Mouse (Mus musculus) heart, embryonic 14.5 days (tissue): ENCODE measurements at regions not wholly inside any gene's neighbourhood (a gene's known extent, or its start where the extent isn't known, plus 50 kb on each side); places are given as distances from the start of the nearest gene placed in this dataset.

Source experiments
- ATAC-seq: fragments of 200-750 bp; cut with Nextera tagmentation; 2 replicates; pipeline ENCODE4 v1.8.0; 2017; ENCODE audit warnings: low read depth, moderate TSS enrichment; ENCODE audit not compliant: insufficient number of reproducible peaks, insufficient read depth, low FRiP score
- H3K27ac ChIP-seq, 2 experiments: fragments of 200-500 bp in 1 of 2; fragments of 300-500 bp in 1 of 2; sonication (generic) in 1 of 2; replicated peaks in 1 of 2; 2 replicates each; pipeline ENCODE4 v1.5.1; 2012 to 2014; ENCODE audit warnings: low read depth in 2 of 2, low read length in 2 of 2, control low read depth in 1 of 2, mild to moderate bottlenecking in 1 of 2, mixed read lengths in 1 of 2; ENCODE audit not compliant: control insufficient read depth in 1 of 2, insufficient read depth in 1 of 2
- H3K27me3 ChIP-seq: fragments of 300-500 bp; sonication (generic); 2 replicates; pipeline ENCODE4 v1.6.1; 2014; ENCODE audit warnings: mild to moderate bottlenecking, low read length, control low read depth; ENCODE audit not compliant: control insufficient read depth, insufficient read depth
- H3K36me3 ChIP-seq: fragments of 300-500 bp; sonication (generic); 2 replicates; pipeline ENCODE4 v1.6.1; 2014; ENCODE audit warnings: mild to moderate bottlenecking, control low read depth, low read length, mixed read lengths; ENCODE audit not compliant: control insufficient read depth, insufficient read depth
- H3K4me1 ChIP-seq, 2 experiments: fragments of 200-500 bp in 1 of 2; fragments of 300-500 bp in 1 of 2; sonication (generic) in 1 of 2; 2 replicates each; pipeline ENCODE4 v1.6.1; 2012 to 2014; ENCODE audit warnings: low read length in 2 of 2, control low read depth in 1 of 2, mixed read lengths in 1 of 2; ENCODE audit not compliant: control insufficient read depth in 2 of 2, insufficient read depth in 2 of 2
- H3K4me2 ChIP-seq: fragments of 300-500 bp; sonication (generic); 2 replicates; pipeline ENCODE4 v1.6.1; 2014; ENCODE audit warnings: mild to moderate bottlenecking, low read length
- H3K4me3 ChIP-seq, 2 experiments: fragments of 200-500 bp in 1 of 2; fragments of 300-500 bp in 1 of 2; sonication (generic) in 1 of 2; 2 replicates each; pipeline ENCODE4 v1.5.1; 2012 to 2014; ENCODE audit warnings: low read length in 2 of 2, mild to moderate bottlenecking in 2 of 2, control low read depth in 1 of 2, low read depth in 1 of 2, moderate library complexity in 1 of 2; ENCODE audit not compliant: control insufficient read depth in 1 of 2, insufficient read depth in 1 of 2
- H3K9ac ChIP-seq: fragments of 300-500 bp; sonication (generic); 2 replicates; pipeline ENCODE4 v1.6.1; 2014; ENCODE audit warnings: mild to moderate bottlenecking, low read length
- H3K9me3 ChIP-seq: fragments of 300-500 bp; sonication (generic); 2 replicates; pipeline ENCODE4 v1.6.1; 2016; ENCODE audit warnings: low read length, control low read depth; ENCODE audit not compliant: control insufficient read depth
- WGBS: fragments of 180-500 bp; shearing (Covaris S2); extraction: QIAGEN DNeasy Blood & Tissue Kit; methylation state at CpG from one replicate; pipeline ENCODE4 v1.1.7; 2014; 5-methylcytosine and 5-hydroxymethylcytosine counted together

- WGBS = 53% methylated on average over 4 of the region's 4 CpGs
- Histone ChIP-seq H3K4me1 (peaks cover 20 to 29% of the 10 kb centered on the region in 2 experiments), H3K4me2 (no peak overlapping the region), H3K4me3 (no peak overlapping the region), H3K27ac (peak overlapping the region; percentile 68 to 75), H3K36me3 (no peaks in the 10 kb centered on the region), H3K9ac (no peak overlapping the region), H3K9me3 (no peaks in the 10 kb centered on the region), H3K27me3 (no peaks in the 10 kb centered on the region)
- no peak for ATAC-seq
Measured at GRCm38 (mm10) chr15:94024126-94024730, 428.5 kb upstream of the Prickle1 start.

- Histone ChIP-seq H3K27ac (peak overlapping the region; percentile 12 to 68; a peak in 2 of 4 replicates), H3K36me3 (no peaks in the 10 kb centered on the region), H3K4me3 (no peak overlapping the region), H3K9ac (no peak overlapping the region), H3K27me3 (no peaks in the 10 kb centered on the region), H3K4me2 (no peak overlapping the region), H3K9me3 (no peaks in the 10 kb centered on the region), H3K4me1 (peaks cover 20 to 29% of the 10 kb centered on the region in 2 experiments)
- 55% methylated on average over 4 of the region's 4 CpGs for WGBS
- no peak for ATAC-seq
Measured at GRCm38 (mm10) chr15:94023501-94023900, 427.8 kb upstream of the Prickle1 start.

- Histone ChIP-seq H3K4me1 (peaks cover 4 to 5% of the 10 kb centered on the region in 2 experiments; a peak in 1 of 4 replicates), H3K9ac (no peak overlapping the region), H3K27ac (no peak overlapping the region), H3K36me3 (no peaks in the 10 kb centered on the region), H3K4me2 (no peak overlapping the region), H3K4me3 (no peak overlapping the region), H3K27me3 (no peaks in the 10 kb centered on the region), H3K9me3 (no peaks in the 10 kb centered on the region)
- no peak for ATAC-seq
- WGBS = 69% methylated on average over 9 of the region's 9 CpGs
Measured at GRCm38 (mm10) chr15:94017814-94018213, 422.1 kb upstream of the Prickle1 start.

GRCm38 (mm10) chr15:94011499-94011898 lies 415.8 kb upstream of the Prickle1 start:
- Histone ChIP-seq H3K9me3 (no peaks in the 10 kb centered on the region), H3K27me3 (no peaks in the 10 kb centered on the region), H3K9ac (no peak overlapping the region), H3K4me1 (peaks cover 7 to 9% of the 10 kb centered on the region in 2 experiments), H3K4me3 (no peak overlapping the region), H3K27ac (no peak overlapping the region), H3K36me3 (no peaks in the 10 kb centered on the region), H3K4me2 (no peak overlapping the region)
- ATAC-seq = no peak
- 20% methylated on average over 4 of the region's 4 CpGs for WGBS

- H3K4me1 ChIP-seq = peaks cover 9 to 10% of the 10 kb centered on the region in 2 experiments
- no peak overlapping the region for H3K9ac ChIP-seq
- 77% methylated on average over 5 of the region's 5 CpGs for WGBS
- no peak for ATAC-seq
- no peak overlapping the region for H3K4me2 ChIP-seq
- no peaks in the 10 kb centered on the region for H3K36me3 ChIP-seq
- no peaks in the 10 kb centered on the region for H3K9me3 ChIP-seq
- no peaks in the 10 kb centered on the region for H3K27me3 ChIP-seq
- no peak overlapping the region for H3K4me3 ChIP-seq
- H3K27ac ChIP-seq = no peak overlapping the region
Measured at GRCm38 (mm10) chr15:94006082-94006481, 410.4 kb upstream of the Prickle1 start.

- Histone ChIP-seq H3K9ac (no peak overlapping the region; the same call in 1 of the 2 replicates), H3K4me1 (peaks cover 9 to 10% of the 10 kb centered on the region in 2 experiments), H3K27me3 (no peaks in the 10 kb centered on the region), H3K9me3 (no peaks in the 10 kb centered on the region), H3K27ac (no peak overlapping the region), H3K4me3 (no peak overlapping the region), H3K36me3 (no peaks in the 10 kb centered on the region), H3K4me2 (peak overlapping the region; percentile 26)
- 19% methylated on average over 4 of the region's 4 CpGs for WGBS
- ATAC-seq = no peak
Measured at GRCm38 (mm10) chr15:94004911-94005310, 409.2 kb upstream of the Prickle1 start.

- Histone ChIP-seq H3K36me3 (no peaks in the 10 kb centered on the region), H3K27ac (no peak overlapping the region), H3K27me3 (no peaks in the 10 kb centered on the region), H3K9ac (no peak overlapping the region), H3K4me3 (no peak overlapping the region), H3K4me1 (peaks cover 11 to 16% of the 10 kb centered on the region in 2 experiments), H3K4me2 (no peak overlapping the region), H3K9me3 (no peaks in the 10 kb centered on the region)
- 66% methylated on average over 7 of the region's 7 CpGs for WGBS
- no peak for ATAC-seq
Measured at GRCm38 (mm10) chr15:94003145-94003544, 407.5 kb upstream of the Prickle1 start.

- H3K9ac ChIP-seq = no peak overlapping the region
- H3K4me2 ChIP-seq = no peak overlapping the region
- no peaks in the 10 kb centered on the region for H3K27me3 ChIP-seq
- H3K27ac ChIP-seq = no peak overlapping the region
- WGBS = 54% methylated on average over 4 of the region's 4 CpGs
- H3K4me1 ChIP-seq = peaks cover 3 to 8% of the 10 kb centered on the region in 2 experiments; a peak in 3 of 4 replicates
- H3K36me3 ChIP-seq = no peaks in the 10 kb centered on the region
- H3K4me3 ChIP-seq = no peak overlapping the region
- no peaks in the 10 kb centered on the region for H3K9me3 ChIP-seq
- no peak for ATAC-seq
Measured at GRCm38 (mm10) chr15:93994542-93994941, 398.9 kb upstream of the Prickle1 start.
